Mouse (Mus musculus) embryonic fibroblast, embryonic 13.5 days (primary cell): ENCODE results near the gene Actr6. TPM values are rescaled to one million over a fixed set of nuclear protein-coding genes. Genes with fewer than 3 reads are reported as not detected.

Experiments
- H3K27ac ChIP-seq: 2 replicates; pipeline ENCODE4 v1.5.1; 2012; ENCODE audit warnings: low read length, control low read depth, inconsistent platforms; ENCODE audit not compliant: insufficient read depth
- H3K4me1 ChIP-seq: 2 replicates; pipeline ENCODE4 v1.6.1; 2011; ENCODE audit warnings: low read length; ENCODE audit not compliant: control insufficient read depth, insufficient read depth
- H3K4me3 ChIP-seq: 2 replicates; pipeline ENCODE4 v1.5.1; 2011; ENCODE audit warnings: mild to moderate bottlenecking, control low read depth, low read length; ENCODE audit not compliant: insufficient read depth
- CTCF ChIP-seq: IDR thresholded peaks from 2 replicates; pipeline ENCODE4 v1.5.1; 2011; ENCODE audit warnings: mild to moderate bottlenecking, control low read depth, low read length, moderate library complexity, borderline replicate concordance; ENCODE audit not compliant: insufficient read depth
- POLR2A ChIP-seq: IDR thresholded peaks from 2 replicates; pipeline ENCODE4 v1.6.1; 2011; ENCODE audit warnings: low read depth, mild to moderate bottlenecking, control low read depth, low read length, moderate library complexity
- polyA plus RNA-seq: library from polyadenylated mRNA; stranded (reverse); fragments of >200 nt; gene quantifications from 2 replicates; pipeline ENCODE4 v1.2.4, GENCODE M21; 2011; ENCODE audit warnings: low read depth; ENCODE audit not compliant: missing spikeins, insufficient read length

Gene Actr6
- polyA plus RNA-seq, 1 experiment: 13.4 TPM

GRCm38 (mm10) chr10:89665679-89666078 lies 66.4 kb downstream of the Actr6 start:
- Histone ChIP-seq H3K27ac (no peak overlapping the region), H3K4me1 (no peaks in the 10 kb centered on the region), H3K4me3 (no peak overlapping the region)
- TF ChIP-seq CTCF (no peak), POLR2A (no peak)

GRCm38 (mm10) chr10:89664977-89665645 lies 67.0 kb downstream of the Actr6 start:
- TF ChIP-seq POLR2A (no peak), CTCF (no peak)
- no peak overlapping the region for H3K4me3 ChIP-seq

More at GRCm38 (mm10) chr10:89664977-89665645, 67.0 kb downstream of the Actr6 start:
- H3K4me1 ChIP-seq: no peaks in the 10 kb centered on the region
- H3K27ac ChIP-seq: no peak overlapping the region

Other genes with a start within 250 kb of the Actr6 start
- not detected in 2 replicates for gene Nr1h4, start 198.7 kb downstream of the Actr6 start, polyA plus RNA-seq
- 0.12 TPM in 1 of 2 replicates, not detected in the other for gene Slc17a8, start 111.0 kb downstream of the Actr6 start, polyA plus RNA-seq
- gene Scyl2, start 46.0 kb downstream of the Actr6 start, polyA plus RNA-seq: 36.4 and 41.9 TPM in 2 replicates
- 58.4 and 76.4 TPM in 2 replicates for gene Uhrf1bp1l, start 12.7 kb upstream of the Actr6 start, polyA plus RNA-seq
- gene Anks1b, start 141.2 kb upstream of the Actr6 start, polyA plus RNA-seq: 6.3 and 6.4 TPM in 2 replicates